Mouse (Mus musculus) monocyte, adult 5-6 weeks (primary cell): ENCODE data around the gene Gzmg. TPM values are rescaled to one million over a fixed set of nuclear protein-coding genes. Genes with fewer than 3 reads are reported as not detected.
"Not testable (repeated sequence)": the region's sequence is repeated elsewhere in the genome, so short reads cannot be mapped to it uniquely, and the experiment has no call there.

ENCODE experiments used
- ATAC-seq: fragments of 153-309, 156-312 bp; replicated peaks from 2 replicates; pipeline ENCODE4 v1.8.0; 2017; ENCODE audit warnings: mild to moderate bottlenecking; ENCODE audit not compliant: low TSS enrichment, insufficient number of reproducible peaks, severe bottlenecking, poor library complexity, low FRiP score
- total RNA-seq: library from RNA; stranded (forward); fragments of 200-1000, 200-491, 200-594 nt; gene quantifications from 3 replicates; pipeline ENCODE4 v1.2.3, GENCODE M21; 2017

The Gzmg gene
- not detected in 3 replicates for total RNA-seq

- ATAC-seq: not testable (repeated sequence)
Measured at GRCm38 (mm10) chr14:56159479-56159878, at the start of gene Gzmg. Gene Gzmg (minus strand): TSS chr14:56159579.

- ATAC-seq: no peak
Measured at GRCm38 (mm10) chr14:56205613-56206012, 46.2 kb upstream of the Gzmg start.

DNA sequence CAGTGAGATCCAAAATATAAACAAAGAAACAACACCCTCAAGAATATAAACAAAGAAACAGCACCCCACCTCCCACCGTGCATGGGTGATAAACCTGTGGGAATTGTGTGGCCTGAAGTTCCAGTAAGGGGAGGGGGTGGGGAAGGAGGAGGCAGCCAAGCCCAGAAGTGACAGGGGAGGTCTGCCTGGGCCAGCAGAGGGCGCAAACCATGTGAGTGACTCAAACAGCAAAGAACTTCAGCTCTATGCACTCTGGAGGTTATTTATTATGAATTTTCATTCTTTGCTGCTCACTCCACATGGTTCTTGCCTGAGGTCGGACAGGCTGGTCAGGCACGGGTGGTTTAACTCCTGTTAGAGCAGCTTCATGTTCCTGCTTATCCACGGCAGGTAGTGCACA lies 45.6 kb upstream of the Gzmg start:
- ATAC-seq: not testable (repeated sequence)

DNA sequence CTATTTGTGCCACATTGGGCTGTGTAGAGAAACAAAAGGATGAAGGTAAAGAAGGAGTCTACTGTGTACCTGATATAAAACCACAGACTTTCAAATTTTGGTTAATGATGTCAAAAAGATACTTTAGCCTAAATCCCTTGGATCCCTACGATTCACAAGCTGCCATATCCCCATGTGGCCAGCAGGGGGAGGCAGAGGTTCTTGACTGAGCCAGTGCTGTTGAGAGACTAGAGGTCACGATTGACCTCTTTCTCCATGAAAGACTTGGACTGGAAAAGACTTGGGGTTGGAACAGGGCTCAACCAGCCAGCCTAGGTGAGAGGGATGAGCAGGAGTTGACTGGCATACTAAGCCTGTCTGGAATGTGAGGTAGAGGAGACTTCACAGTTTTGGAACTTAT lies 44.6 kb upstream of the Gzmg start:
- ATAC-seq: peak; percentile 70; the same call in 1 of the 2 replicates

- no peak for ATAC-seq
Measured at GRCm38 (mm10) chr14:56186946-56187345, 27.6 kb upstream of the Gzmg start.

DNA sequence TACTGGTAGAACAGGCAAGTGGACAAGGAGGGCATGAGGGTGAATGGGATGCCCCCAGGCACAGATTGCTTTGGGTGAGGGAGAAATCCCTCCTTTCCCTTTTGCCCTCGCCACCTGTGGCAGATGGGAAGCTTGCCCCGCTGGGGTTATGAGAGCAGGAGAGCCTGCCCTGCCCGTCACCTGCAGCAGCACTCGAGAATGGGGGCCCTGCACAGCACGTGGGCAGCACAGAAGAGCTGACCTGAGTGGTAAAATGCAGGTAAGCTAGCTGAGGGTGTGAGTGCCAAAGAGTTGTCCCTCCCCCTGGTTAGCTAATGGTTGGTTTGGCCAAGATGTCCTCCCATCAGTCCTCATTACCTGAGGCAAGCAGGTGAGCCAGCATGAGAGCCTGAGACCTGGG lies 27.1 kb upstream of the Gzmg start:
- no peak for ATAC-seq

DNA sequence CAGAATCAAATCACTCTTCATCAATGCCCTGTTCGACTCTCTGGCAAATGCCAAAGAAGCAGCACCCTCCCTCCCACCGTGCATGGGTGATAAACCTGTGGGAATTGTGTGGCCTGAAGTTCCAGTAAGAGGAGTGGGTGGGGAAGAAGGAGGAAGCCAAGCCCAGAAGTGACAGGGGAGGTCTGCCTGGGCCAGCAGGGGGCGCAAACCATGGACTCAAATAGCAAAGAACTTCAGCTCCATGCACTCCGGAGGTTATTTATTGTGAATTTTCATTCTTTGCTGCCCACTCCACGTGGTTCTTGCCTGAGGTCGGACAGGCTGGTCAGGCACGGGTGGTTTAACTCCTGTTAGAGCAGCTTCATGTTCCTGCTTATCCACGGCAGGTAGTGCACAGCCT lies 18.3 kb upstream of the Gzmg start:
- not testable (repeated sequence) for ATAC-seq

DNA sequence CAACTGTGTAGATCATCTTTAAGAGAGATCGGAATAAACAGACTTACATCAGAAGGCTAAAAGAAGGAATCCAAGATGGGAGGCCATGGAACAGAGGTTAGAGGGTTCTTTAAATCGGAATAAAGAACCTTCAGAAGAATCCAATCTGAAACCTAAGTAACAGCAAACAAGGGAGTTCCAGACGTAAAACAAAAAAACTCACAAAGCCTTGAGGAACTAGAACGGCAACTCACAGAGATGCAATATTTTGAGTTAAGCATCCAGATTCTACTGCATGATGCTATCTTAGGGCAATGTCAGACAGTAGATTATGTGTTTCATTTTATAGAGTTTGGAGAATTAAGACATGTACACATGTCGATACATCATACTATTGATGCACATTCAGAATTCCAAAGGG lies 15.1 kb upstream of the Gzmg start, which contains the start of gene Gzmn:
Gene Gzmn (minus strand): TSS at position 101 of the 400 bp plus-strand sequence.
- ATAC-seq: no peak

DNA sequence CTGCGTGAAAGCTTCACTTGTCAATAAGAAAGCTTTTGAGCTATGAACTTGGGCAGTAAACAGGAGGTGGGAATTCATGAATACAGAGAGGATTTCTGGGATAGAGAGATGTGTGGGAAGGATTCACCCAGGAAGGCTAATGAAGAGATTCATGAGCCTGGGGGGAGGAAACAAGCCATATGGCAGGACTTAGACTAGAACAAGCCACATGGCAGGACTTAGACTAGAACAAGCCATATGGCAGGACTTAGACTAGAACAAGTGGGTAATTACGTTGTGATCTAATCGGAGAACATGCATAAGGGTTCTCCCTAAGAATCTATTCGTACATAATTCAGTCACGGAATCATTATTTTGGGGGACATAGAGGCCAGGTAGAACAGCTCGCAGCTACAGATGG lies 14.0 kb upstream of the Gzmg start:
- ATAC-seq: no peak

DNA sequence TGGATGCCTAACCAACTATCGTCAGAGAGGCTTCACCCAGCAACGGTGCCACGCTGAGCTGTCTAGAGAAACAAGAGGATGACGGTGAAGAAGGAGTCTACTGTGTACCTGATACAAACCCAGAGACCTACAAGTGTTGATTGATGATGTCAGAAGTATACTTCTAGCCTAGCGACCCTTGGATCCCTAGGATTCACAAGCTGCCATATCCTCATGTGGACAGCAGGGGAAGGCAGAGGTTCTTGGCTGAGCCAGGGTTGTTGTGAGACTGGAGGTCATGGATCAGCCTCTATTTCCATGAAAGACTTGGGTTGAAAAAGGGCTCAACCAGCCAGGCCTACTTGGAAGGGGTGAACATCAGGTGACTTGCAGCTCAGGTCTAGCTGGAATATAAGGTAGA lies 13.4 kb upstream of the Gzmg start:
- no peak for ATAC-seq

GRCm38 (mm10) chr14:56168009-56168408 lies 8.6 kb upstream of the Gzmg start:
- no peak for ATAC-seq

DNA sequence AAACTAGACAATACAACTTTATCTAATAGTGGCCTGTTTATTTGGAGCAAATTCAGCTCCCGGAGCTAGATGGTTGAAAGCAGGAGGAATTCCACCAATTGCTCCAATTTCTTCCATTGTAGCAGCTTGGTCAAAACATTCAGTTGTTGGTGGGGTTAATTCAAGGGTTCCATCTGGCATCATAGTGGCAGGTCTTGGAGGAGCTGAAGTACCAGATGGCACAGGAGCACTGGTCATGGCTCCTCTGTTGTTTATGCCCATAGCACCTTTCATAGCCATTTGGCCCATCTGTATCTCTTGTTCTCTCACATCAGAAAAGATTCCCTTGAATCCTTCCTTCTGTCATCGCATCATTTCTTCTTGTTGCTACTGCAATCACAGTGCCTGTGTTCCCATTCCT lies 2.7 kb upstream of the Gzmg start:
- ATAC-seq: no peak

GRCm38 (mm10) chr14:56155340-56155739 lies 4.0 kb downstream of the Gzmg start:
- ATAC-seq: no peak

- ATAC-seq: not testable (repeated sequence)
Measured at GRCm38 (mm10) chr14:56133675-56134074, 25.7 kb downstream of the Gzmg start.

DNA sequence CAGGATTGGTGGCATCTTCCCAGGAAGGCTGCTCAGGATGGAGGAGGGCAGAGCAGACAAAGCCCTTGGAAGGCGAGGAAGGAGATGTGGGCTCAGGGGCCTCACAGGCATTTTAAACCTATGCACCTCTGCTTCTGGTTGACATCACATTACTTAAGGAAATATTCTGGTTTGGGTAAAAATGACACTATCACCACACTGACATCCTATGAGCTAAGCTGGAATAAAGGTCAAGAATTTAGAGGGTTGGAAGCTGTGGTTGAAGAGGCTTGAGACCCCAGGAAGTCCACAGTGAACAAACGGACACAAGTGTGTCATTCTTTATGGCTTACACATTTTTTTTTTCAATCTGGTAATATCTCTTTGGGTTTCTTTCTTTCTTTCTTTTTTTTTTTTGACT lies 26.9 kb downstream of the Gzmg start, which contains the start of gene Gzmd:
Gene Gzmd (minus strand): TSS at position 101 of the 400 bp plus-strand sequence.
- not testable (repeated sequence) for ATAC-seq

- no peak for ATAC-seq
Measured at GRCm38 (mm10) chr14:56128341-56128740, 31.0 kb downstream of the Gzmg start.

- ATAC-seq: no peak
Measured at GRCm38 (mm10) chr14:56123516-56123915, 35.9 kb downstream of the Gzmg start.

DNA sequence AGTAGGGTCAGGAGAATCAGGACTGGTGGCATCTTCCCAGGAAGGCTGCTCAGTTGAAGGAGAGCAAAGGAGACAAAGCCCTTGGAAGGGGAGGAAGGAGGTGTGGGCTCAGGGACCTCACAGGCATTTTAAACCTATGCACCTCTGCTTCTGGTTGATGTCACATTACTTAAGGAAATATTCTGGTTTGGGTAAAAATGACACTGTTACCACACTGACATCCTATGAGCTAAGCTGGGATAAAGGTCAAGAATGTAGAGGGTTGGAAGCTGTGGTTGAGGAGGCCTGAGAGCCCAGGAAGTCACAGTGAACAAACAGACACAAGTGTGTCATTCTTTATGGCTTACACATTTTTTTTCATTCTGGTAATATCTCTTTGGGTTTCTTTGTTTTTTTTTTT lies 38.9 kb downstream of the Gzmg start, which contains the start of gene Gzme:
Gene Gzme (minus strand): TSS at position 101 of the 400 bp plus-strand sequence.
- no peak for ATAC-seq

DNA sequence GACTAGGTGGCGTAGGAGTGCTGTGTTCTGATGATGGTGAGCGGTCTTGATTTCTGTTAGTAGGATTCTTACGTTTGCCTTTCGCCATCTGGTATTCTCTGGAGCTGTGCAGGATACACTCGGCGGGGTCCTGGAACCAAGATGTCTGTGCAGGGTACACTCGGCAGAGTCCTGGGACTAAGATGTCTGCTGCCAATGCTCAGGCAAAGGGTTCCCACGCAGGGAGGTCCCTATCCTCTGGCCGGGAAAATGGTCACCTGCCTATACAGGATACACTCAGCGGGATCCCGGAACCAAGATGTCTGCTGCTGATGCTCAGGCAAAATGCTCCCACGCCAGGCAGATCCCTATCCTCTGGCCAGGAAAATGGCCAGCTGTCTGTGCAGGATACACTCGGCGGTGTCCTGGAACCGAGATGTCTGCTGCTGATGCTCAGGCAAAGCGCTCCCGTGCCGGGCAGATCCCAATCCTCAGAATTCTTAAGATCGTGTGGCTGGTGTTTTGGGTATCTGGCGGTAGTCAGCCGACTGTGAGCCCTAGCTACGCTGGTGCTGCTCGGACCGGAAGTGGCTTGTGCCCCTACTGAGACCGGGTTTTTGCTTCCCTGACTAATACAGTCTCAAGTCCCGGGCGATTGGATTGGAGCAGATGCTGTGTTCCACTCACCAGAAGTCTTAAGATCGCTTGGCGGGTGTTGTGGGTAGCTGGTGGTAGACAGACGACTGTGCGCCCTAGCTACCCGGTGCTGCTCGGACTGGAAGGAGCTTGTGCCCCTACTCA lies 43.7 kb downstream of the Gzmg start:
- ATAC-seq: not testable (repeated sequence)
